ENCODE assay signal across 7 mouse cellular contexts in genomic region chr4:32250333-32251004, GRCm38 (mm10). TPM values are rescaled to one million over a fixed set of nuclear protein-coding genes. Genes with fewer than 3 reads are reported as not detected.
A peak's percentile ranks its signal among the peaks of the same experiment; 100 is the strongest.
DNase-seq lines count a peak whose midpoint lies in the region; ATAC-seq lines count a peak whose summit lies in the region.

No protein-coding gene starts in this region.

- H3K36me3 ChIP-seq in heart, embryonic 15.5 days: no peaks in the 10 kb centered on the region
- no peaks in the 10 kb centered on the region for H3K36me3 ChIP-seq in megakaryocyte, embryonic 14.5 days (replicated peaks; ENCODE audit: low read length)
- H3K36me3 ChIP-seq in stomach, embryonic 15.5 days: no peaks in the 10 kb centered on the region

- H3K4me1 ChIP-seq in heart, embryonic 15.5 days (replicated peaks): peaks cover 60% of the 10 kb centered on the region
- H3K4me1 ChIP-seq in megakaryocyte, embryonic 14.5 days: peaks cover 67% of the 10 kb centered on the region
- H3K4me1 ChIP-seq in stomach, embryonic 15.5 days: peaks cover 22% of the 10 kb centered on the region

- peak; percentile 76 for DNase-seq in A20 (ENCODE audit: low read depth, low spot score)
- DNase-seq in CD4-positive, CD25-positive, alpha-beta regulatory T cell, adult 2 months (ENCODE audit: low read depth, low spot score): peak; percentile 80
- peak; percentile 61 for DNase-seq in embryo, embryonic 10 days (ENCODE audit: low spot score)
- DNase-seq in kidney, postnatal 25 days: peak; percentile 53 to 65

- peak overlapping the region; percentile 64 for H3K4me2 ChIP-seq in heart, embryonic 15.5 days
- H3K4me2 ChIP-seq in stomach, embryonic 15.5 days: peak overlapping the region; percentile 49

- H3K27me3 ChIP-seq in heart, embryonic 15.5 days: no peaks in the 10 kb centered on the region
- H3K27me3 ChIP-seq in megakaryocyte, embryonic 14.5 days (replicated peaks): peaks cover 35% of the 10 kb centered on the region
- H3K27me3 ChIP-seq in stomach, embryonic 15.5 days (replicated peaks): no peaks in the 10 kb centered on the region

- peak overlapping the region; percentile 40 for H3K9ac ChIP-seq in heart, embryonic 15.5 days
- no peak overlapping the region for H3K9ac ChIP-seq in stomach, embryonic 15.5 days

- peak; percentile 53 for ATAC-seq in heart, embryonic 15.5 days (replicated peaks; ENCODE audit: insufficient number of reproducible peaks, insufficient read depth, low FRiP score, low read depth)
- ATAC-seq in stomach, embryonic 15.5 days (ENCODE audit: insufficient read depth, low FRiP score, low read depth): no peak

- no peaks in the 10 kb centered on the region for H3K9me3 ChIP-seq in heart, embryonic 15.5 days (replicated peaks)
- H3K9me3 ChIP-seq in megakaryocyte, embryonic 14.5 days: peaks cover 4% of the 10 kb centered on the region; the same call in 1 of the 2 replicates
- H3K9me3 ChIP-seq in stomach, embryonic 15.5 days: no peaks in the 10 kb centered on the region

- H3K27ac ChIP-seq in heart, embryonic 15.5 days: peak overlapping the region; percentile 90
- H3K27ac ChIP-seq in stomach, embryonic 15.5 days: peak overlapping the region; percentile 78

- peak overlapping the region; percentile 26 for H3K4me3 ChIP-seq in heart, embryonic 15.5 days
- H3K4me3 ChIP-seq in megakaryocyte, embryonic 14.5 days (replicated peaks): peak overlapping the region; percentile 92
- H3K4me3 ChIP-seq in stomach, embryonic 15.5 days (replicated peaks): peak overlapping the region; percentile 14; the same call in 1 of the 2 replicates

- 5% methylated on average over 16 of the region's 16 CpGs for WGBS in heart, embryonic 15.5 days
- 9% methylated on average over 16 of the region's 16 CpGs for WGBS in stomach, embryonic 15.5 days

RNA-seq across cellular contexts. Expression of gene Bach2, which starts 11.9 kb away (rescaled TPM):
- polyA plus RNA-seq in heart, embryonic 15.5 days (2015; fragmentation: Nextera tagmentation; extraction: Ambion mirVana): 5.0 and 5.4 TPM in 2 replicates
- polyA plus RNA-seq in megakaryocyte, embryonic 14.5 days (2012; ENCODE audit: insufficient read depth, low replicate concordance): 0.27 TPM in 1 of 2 replicates, not detected in the other
- 5.2 TPM in 2 replicates for polyA plus RNA-seq in stomach, embryonic 15.5 days (2015; fragmentation: Nextera tagmentation; extraction: Ambion mirVana)

Comparison
In these comparisons a context has a peak if more than half of its experiments do, and no peak if none do; other contexts are left out.
1. H3K4me3 ChIP-seq: peak in every context shown above with its lines; median percentile 92 in megakaryocyte, embryonic 14.5 days; 26 in heart, embryonic 15.5 days; 14 in stomach, embryonic 15.5 days.